Mouse (Mus musculus) T-helper 1 cell (primary cell): ENCODE measurements around the gene Krtap11-1.

Experiments
- in situ Hi-C: fragments of 300-600 bp; cut with MboI, MseI; formaldehyde crosslinking; loops from one replicate; pipeline ENCODE4 v1.15.1; 2025; ENCODE audit warnings: high pct_unique_total_duplicates

Gene Krtap11-1

DNA sequence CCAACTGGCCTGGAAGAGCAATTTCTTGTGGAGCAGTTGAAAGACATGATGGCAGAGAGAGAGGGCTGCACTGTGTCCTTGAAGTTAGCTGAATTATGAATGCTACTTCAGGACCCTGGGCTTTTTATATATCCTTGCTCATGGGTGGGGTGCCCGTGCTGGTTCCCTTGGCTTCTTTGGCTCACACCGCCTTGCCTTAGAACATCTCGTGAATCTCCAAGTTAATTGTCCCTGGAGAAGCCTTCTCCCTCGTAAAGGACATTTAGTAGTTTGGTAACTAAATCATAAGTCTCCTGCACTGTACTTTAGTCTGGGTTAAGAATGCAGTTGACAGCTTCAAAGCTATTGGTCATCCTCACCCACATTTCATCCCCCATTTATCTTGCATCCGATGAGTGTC is at the start of gene Krtap11-1:
Gene Krtap11-1 (minus strand): TSS at position 101 of the 400 bp plus-strand sequence.
- in situ Hi-C loops: no loop called here

DNA sequence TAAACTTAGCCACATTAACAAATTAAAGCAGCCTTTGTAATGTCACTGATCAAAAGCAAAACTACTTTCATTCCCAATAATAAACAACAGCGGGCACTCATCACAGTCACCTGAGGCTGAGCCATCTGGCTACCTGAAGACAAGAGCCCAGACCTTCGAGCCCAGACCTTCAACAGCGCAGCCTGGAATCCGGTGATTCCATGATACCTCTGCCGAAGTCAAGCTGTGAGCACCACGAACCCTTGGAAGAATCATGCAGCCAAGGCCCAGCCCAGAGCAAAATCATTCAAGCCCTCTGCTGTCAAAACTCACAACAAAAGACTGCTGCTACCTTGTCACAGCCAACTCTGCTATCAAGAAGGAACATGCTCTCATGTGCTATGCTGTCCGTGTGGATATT is 47.2 kb upstream of the Krtap11-1 start:
- in situ Hi-C loops: no loop called here

DNA sequence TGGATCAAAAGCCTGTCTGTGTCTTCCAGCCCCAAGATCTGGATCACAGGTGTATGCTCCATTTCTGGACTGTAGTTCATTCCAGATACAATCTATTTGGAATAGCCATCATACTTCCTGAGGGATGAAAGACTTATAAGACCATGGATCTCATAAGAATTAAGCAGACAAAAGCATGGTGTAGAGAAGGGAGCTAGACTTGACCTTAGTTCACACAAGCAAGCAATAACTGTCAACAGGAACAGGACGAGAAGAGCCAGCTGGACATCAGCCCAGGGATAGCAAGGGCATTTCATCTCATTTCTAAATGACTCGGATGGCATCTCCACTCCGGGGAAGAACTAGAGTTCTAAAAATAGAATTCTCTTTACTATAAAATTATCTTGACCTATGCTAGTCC is 46.3 kb upstream of the Krtap11-1 start:
- in situ Hi-C loops: no loop called here

DNA sequence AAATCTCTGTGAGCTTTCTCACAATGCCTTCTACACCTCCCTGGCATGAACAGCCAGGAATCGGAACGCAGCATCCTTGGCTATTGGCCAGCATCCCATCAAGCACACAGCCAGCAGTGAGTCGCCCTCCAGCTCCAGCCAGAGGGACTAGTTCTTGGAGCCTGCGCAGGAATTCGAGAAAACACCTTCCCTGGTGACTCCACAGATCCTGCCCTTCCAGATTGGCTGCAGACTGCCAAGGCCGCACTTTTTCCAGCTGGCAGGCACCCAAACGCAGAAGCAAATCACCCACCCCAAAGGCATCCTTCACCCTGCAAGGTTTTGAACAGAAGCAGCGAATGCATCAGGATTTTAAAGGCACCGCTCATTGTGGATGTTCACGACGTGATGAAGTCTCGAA is 42.7 kb upstream of the Krtap11-1 start:
- in situ Hi-C loops: no loop called here

DNA sequence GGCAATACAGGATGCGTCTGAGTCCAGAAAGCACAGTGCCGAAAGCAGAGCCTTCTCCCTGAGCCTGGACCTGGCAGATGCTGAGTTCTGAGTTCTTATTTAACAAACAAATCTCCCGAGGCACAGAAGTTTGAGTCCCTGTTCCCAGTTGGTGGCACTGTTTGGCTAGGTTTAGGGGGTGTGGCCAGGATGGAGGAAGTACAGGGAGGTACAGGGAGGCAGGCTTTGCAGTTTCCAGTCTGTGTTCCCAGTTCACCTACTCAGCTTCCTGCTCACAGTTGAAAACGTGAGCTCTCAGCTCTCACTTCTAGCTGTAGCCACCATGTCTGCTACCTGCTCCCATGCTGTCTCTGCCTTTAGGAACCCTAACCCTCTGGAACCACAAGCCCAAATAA is 37.8 kb upstream of the Krtap11-1 start:
- in situ Hi-C loops: no loop called here

DNA sequence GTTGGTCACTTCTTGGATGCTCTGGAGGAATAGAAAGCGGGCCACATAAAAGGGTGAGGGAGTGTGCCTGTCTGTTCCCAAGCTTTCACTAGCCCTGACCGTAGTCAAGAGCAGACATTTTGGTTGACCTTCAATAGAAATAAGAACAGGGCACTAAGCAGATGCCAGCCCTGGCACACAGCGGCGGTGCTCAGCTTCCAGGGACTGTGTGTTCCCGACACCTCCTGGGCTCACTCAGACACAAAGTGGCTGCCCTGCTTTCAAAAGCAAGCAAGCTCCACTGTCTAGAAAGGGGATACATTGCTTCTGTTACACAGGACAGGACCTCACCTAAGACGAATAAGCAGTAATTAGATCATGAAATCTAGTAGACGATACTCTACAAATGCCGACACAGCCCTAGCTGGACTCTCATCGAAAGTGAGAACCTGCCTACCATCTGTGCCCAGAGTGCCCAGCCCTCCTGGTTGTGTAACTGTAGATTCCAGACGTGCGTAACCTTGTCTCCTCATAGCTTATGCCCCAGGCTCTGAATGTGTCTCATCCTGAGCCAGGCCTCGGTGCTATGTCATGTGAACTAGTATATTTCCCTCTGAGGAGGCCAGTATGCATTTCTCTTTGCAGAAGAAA is 37.3 kb upstream of the Krtap11-1 start:
- in situ Hi-C loops: no loop called here

DNA sequence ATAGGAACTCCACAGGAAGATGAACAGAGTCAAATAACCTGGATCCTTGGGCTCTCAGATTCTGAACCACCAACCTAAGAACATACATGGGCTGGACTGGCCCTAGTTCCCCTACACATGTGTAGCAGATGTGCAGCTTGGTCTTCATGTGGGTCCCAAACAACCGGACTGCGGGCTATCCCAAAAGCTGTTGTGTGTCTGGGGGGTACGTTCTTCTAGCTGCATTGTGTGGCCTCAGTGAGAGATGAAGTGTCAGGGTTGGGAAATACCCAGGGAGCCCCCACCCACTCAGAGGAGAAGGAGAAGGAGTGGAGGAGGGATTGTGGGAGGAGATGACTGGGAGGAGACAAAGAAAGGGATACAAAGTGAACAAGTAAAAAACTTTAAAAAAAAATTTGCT is 36.0 kb upstream of the Krtap11-1 start:
- in situ Hi-C loops: no loop called here

DNA sequence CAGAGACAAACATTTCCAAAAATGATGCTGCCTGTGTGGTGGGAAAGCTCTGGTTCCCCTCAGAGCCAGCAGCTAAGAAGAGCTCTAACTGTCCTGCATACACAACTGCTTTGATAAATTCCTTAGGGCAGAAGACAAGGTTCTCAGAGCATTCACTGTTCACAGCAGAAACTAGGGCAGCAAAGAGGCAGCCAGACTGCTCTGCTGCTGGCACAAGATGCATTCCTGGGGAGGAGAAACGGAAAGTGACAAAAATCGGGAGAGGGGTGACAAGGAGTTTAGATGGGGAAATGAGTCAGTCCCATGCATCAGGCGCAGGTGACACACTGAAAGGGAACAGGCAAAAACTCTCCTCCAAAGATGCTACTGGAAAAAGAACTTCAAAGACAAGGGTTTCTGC is 16.2 kb upstream of the Krtap11-1 start:
- in situ Hi-C loops: no loop called here

DNA sequence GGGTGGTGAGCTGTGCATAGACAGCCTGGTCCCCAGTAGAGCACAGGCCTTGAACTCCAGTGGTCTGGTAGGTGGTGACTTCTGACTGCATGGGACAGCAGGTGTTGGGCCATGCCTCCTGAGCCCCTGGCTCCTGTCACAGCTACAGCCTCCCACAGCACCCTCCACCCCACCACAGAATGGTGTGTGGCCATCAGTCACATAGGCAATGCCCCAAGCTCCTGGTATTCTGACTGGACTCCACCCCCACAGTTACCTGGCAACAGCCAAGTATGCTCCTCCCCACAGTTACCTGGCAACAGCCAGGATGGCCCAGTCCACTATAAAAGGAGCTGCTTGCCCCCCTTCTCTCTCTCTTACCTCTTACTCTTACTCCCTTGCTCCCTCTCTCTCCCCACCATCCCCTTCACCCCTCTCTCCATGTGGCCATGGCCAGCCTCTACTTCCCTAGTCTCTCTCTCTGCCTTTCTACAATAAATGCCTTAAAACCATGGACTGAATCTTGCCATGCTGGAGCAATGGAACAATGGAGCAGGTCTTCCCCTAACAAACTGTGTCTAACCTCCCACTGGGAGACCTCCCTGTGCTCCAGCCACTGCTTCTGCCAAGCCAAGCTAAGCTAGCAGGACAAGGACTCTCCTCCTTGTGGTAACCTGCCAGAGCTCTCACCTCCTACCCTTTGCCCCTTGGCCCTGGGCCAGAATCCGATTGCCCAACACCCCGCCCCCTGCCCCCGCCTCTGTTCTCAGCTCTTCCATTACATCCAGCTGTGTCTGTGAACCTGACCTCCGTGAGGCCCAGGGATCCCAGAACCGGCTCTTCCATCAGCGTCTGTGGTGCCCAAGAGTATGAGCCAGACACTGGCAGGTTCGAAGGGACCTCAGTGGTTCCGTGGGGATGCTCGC is 14.9 kb upstream of the Krtap11-1 start:
- in situ Hi-C loops: no loop called here

DNA sequence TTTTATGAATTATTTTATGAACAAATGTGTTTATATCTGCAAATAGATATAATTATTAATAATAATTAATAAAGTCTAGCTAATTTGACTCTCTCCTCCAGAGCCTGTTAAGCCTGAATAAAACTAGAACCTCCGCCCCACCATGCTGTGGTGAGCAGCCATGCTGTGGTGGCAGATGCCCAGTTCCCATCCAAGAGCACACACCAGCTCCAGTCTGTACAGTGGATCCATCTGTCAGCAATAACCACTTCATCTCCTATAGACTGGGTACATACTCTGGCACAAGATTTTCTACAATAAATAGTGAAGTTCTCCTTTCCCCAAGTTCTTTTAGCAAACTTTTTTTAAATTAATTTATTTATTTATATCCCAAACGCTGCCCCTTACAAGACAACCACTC is 10.7 kb upstream of the Krtap11-1 start:
- in situ Hi-C loops: no loop called here

DNA sequence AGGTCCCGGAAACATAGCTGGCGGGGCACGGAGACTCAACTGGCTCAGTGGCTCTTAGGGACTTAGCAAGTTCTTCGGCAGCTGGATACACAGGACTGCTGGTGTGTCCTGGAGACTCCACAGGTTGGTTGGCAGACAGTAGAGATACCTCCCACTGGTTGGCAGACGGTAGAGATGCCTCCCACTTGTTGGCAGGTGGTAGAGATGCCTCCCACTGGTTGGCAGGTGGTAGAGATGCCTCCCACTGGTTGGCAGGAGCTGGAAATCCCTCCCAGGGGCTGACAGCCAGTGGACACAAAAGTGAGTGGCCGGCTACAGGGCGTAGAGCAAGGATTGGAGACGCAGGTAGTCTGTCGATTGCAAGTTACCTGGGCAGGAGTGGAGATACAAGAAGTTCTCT is 467 bp downstream of the Krtap11-1 start:
- in situ Hi-C loops: no loop called here

DNA sequence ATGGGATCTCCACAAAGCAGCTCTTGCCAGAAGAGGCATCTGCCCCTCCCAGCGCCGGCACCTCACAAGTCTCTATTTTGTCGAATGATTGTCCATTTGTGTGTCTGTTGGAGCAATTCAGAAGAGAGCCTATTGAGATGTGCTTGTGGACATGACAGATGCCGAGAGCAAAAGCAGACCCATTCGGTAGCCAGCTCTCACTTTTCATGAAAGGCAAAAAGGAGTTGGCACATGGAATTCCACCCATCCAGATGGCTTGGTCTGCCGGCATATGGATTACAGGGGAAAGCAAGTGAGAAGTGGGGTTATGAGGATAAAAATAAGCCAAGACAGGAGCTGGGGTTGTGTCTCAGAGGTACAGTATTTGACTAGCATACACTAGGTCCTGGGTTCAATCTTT is 1.8 kb downstream of the Krtap11-1 start:
- in situ Hi-C loops: no loop called here

DNA sequence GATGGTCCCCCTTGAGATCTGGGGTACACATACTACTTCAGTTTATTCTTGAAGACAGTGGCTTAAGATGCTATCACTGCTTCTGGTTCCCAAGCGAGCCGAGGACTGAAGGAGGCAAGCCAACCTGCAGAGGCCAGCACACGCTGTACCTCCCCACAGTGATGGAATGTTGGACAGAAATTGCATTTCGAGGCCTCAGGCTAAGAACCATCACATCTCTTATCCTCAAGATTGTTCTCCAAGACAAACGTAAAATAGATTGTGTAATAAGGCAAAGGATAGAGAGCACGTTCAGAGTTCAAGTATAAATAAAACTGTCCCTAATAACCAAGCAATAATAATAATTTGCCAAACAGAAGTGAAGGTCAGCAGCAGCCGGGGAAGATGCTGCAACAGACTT is 2.8 kb downstream of the Krtap11-1 start:
- in situ Hi-C loops: no loop called here

DNA sequence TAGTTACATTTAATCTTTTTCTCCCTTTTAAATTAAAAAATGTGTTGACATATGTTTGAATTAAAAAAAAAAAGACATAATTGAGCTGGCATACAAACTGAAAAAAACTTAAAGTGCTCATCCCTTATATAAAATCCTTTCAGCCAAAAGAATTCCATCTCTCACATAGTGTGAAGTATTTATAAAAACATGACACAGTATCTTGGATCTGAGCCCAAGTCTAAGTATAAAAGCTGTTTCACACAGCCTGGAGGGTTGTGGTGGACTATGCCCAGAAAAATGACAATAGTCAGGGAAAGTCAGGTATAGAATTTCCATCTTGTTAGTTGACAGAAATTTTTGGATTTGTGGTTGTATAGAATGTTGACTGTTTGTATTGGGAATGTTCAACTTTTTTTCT is 20.7 kb downstream of the Krtap11-1 start:
- in situ Hi-C loops: no loop called here

DNA sequence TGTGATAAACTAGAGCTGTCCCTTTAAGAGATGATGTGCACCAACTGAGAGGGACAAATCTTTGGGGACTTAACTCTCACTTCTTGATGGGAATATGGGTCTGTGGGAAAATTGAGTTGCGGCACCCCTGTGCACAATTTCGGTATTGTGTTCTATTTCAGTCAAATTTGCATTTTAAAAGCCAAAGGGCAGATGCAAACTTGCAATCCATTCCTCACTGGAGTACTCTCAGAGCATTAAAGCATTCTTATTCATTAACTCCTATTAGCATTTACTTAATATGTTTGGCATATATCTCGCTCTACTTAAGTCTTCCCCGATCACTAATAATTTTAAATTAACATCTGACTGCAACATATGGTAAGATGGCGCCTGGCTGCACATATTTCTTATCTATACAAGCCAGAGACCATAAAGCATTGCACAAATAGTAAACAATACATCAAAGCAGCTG is 32.9 kb downstream of the Krtap11-1 start:
- in situ Hi-C loops: no loop called here

DNA sequence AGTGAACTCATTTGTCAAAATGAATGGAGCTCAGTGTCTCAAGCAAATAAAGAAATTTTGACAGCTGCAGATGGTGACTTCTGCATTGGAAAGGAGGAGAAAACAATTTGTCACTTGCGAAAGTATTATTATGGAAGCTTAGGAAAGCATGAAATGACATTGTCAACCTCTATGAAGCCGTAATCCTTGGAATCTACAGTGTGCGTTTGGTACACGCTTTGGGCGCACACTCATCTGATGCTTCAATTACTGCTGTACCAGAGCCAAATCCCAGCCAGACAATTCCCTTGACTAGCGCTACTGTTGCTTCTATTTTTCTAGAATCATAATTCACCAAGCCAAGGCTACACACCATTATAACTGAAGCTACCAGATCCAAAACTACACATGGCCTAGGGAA is 33.6 kb downstream of the Krtap11-1 start:
- in situ Hi-C loops: no loop called here

DNA sequence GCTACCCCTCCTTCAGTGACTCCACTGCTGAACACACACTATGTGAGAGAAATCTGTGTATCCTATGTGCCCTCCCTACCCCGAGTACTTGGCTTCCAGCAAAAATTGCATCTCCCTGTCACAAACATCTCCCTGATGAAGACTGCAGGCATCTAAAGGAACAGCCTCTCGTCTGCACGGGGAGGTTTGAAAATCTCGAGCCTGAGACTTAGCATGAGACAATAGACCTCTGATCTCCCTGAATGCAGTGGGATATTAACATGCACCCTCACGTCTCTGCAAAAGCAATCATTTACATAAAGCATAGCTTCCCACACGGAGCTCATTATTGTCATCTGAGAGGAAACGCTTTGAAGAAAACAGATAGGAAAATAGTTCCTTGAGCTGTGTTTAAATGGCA is 40.4 kb downstream of the Krtap11-1 start:
- in situ Hi-C loops: no loop called here

DNA sequence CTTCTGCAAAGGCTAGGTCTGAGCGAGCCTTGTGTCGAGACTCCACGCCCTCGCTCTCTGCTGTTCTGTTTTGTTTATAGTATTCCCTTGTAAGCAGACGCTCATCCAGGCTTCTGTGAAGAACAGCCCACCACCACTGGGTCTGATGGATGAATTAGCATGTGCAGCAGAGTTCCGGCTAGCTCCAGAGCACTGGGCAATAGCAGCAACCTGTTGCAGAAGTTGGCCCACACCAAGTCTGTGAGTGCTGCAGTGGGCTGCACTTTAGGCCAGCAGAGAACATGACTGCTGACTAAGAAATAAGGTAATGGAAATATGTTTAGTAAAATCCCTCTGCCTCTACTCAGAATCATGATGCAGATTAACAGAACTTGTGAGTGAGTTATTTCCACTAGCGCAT is 41.1 kb downstream of the Krtap11-1 start:
- in situ Hi-C loops: no loop called here

DNA sequence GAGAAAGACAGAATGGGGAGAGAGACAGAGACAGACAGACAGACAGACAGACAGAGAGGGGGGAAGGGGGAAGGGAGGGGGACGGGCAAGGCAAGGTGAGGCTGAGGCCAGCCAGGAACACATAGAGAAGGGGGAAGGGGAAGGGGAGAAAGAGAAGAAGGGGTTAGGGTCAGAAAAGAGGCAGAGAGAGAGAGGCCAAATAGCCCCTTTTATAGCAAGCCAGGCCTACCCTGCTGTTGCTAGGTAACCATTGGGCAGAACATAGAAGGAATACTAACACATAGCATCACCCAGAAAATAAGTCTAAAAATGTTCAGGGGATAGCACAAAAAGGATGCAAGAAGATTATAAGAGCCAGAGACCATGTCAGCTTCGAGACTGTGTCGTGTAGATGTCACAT is 42.6 kb downstream of the Krtap11-1 start:
- in situ Hi-C loops: no loop called here

DNA sequence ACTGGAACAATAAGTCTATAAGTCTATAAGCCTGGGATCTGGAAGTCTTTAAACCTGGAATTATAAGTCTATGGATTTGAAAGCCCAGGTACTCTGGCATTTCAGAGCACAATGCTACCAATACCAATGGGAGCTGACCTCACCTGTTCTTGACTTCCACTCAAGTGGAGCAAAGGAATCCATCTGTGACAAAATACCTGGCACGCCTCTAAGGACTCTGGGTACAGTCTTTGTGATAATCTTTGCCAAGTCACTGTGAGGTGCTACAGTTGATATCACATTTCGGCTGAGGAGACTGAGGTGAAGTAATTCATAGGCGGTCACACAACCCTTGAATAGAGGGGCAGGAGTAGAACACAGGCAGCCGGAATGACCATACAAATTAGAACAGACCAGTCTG is 50.0 kb downstream of the Krtap11-1 start:
- in situ Hi-C loops: no loop called here

DNA sequence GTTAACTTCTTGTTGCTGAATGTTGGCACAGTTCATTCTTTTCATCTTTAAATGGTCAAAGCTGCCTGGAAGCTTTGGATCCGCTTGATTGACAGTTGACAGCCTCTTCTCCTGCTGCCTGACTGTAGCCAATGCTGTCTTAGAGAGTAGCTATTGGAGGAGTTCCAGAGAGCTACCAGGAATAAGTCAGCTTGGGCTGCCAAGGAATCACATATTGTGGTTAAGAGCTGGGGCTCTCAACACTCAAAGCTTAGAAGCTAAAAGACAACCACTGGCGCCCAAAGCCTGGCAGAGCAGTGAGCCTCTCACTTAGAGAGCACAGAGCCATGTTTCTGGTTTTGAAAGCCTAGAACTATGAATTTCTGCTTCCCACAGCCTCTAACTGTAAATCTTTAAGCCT is 50.4 kb downstream of the Krtap11-1 start:
- in situ Hi-C loops: no loop called here
